Mouse (Mus musculus) intestine, embryonic 15.5 days (tissue): ENCODE results near the gene Gm10563. TPM values are rescaled to one million over a fixed set of nuclear protein-coding genes. Genes with fewer than 3 reads are reported as not detected.

Experiments
- ATAC-seq: fragments of 200-750 bp; cut with Nextera tagmentation; 2 replicates; pipeline ENCODE4 v1.8.0; 2017; ENCODE audit warnings: moderate TSS enrichment, moderate library complexity
- H3K27ac ChIP-seq: fragments of 300-500 bp; sonication (generic); 2 replicates; pipeline ENCODE4 v1.5.1; 2015; ENCODE audit warnings: mild to moderate bottlenecking, inconsistent platforms
- H3K27me3 ChIP-seq: fragments of 300-500 bp; sonication (generic); replicated peaks from 2 replicates; pipeline ENCODE4 v1.6.1; 2015; ENCODE audit warnings: inconsistent platforms
- H3K36me3 ChIP-seq: fragments of 300-500 bp; sonication (generic); 2 replicates; pipeline ENCODE4 v1.6.1; 2015; ENCODE audit warnings: inconsistent platforms
- H3K4me1 ChIP-seq: fragments of 300-500 bp; sonication (generic); replicated peaks from 2 replicates; pipeline ENCODE4 v1.6.1; 2015; ENCODE audit warnings: inconsistent platforms
- H3K4me2 ChIP-seq: fragments of 300-500 bp; sonication (generic); replicated peaks from 2 replicates; pipeline ENCODE4 v1.6.1; 2015; ENCODE audit warnings: mild to moderate bottlenecking, inconsistent platforms
- H3K4me3 ChIP-seq: fragments of 300-500 bp; sonication (generic); replicated peaks from 2 replicates; pipeline ENCODE4 v1.5.1; 2015; ENCODE audit warnings: inconsistent platforms
- H3K9ac ChIP-seq: fragments of 300-500 bp; sonication (generic); 2 replicates; pipeline ENCODE4 v1.6.1; 2015; ENCODE audit warnings: inconsistent platforms
- H3K9me3 ChIP-seq: fragments of 300-500 bp; sonication (generic); 2 replicates; pipeline ENCODE4 v1.6.1; 2016; ENCODE audit warnings: inconsistent platforms
- WGBS: fragments of 180-500 bp; shearing (Covaris S2); methylation state at CpG from one replicate; pipeline ENCODE4 v1.1.7; 2015; 5-methylcytosine and 5-hydroxymethylcytosine counted together
- polyA plus RNA-seq: library from polyadenylated mRNA; unstranded; fragments of >200 nt; fragmentation: Nextera tagmentation; extraction: Ambion mirVana; gene quantifications from 2 replicates; pipeline ENCODE4 v1.2.1, GENCODE M21; 2015

Gene Gm10563
- polyA plus RNA-seq, 1 experiment from 2014 or later: not detected

- Histone ChIP-seq H3K9me3 (no peaks in the 10 kb centered on the region), H3K4me1 (peaks cover 44% of the 10 kb centered on the region), H3K4me3 (peak overlapping the region; percentile 45; the same call in 1 of the 2 replicates), H3K27me3 (peaks cover 16% of the 10 kb centered on the region), H3K36me3 (peaks cover 36% of the 10 kb centered on the region), H3K4me2 (peak overlapping the region; percentile 89), H3K27ac (peak overlapping the region; percentile 41; the same call in 1 of the 2 replicates), H3K9ac (peak overlapping the region; percentile 5; the same call in 1 of the 2 replicates)
- 53% methylated on average over 15 of the region's 15 CpGs for WGBS
- peak; percentile 40 for ATAC-seq
These were observed 6.5 kb upstream of the Gm10563 start for GRCm38 (mm10) chr4:155651553-155652269.

DNA sequence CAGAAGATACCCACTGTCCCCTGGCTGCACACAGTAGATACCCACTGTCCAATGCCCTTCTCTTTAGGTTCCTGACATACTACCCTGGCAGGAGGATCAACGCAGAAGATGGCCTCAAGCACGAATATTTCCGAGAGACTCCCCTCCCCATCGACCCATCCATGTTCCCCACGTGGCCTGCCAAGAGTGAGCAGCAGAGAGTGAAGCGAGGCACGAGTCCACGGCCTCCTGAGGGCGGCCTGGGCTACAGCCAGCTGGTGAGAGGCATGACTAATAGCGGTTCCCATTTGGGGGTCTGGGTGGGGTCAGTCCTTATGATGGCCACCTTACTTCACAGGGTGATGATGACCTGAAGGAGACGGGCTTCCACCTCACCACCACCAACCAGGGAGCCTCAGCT is 4.1 kb upstream of the Gm10563 start:
- Histone ChIP-seq H3K36me3 (peaks cover 32% of the 10 kb centered on the region), H3K27me3 (peaks cover 12% of the 10 kb centered on the region), H3K4me2 (no peak overlapping the region), H3K9me3 (no peaks in the 10 kb centered on the region), H3K9ac (no peak overlapping the region), H3K4me3 (no peak overlapping the region), H3K27ac (no peak overlapping the region), H3K4me1 (peaks cover 32% of the 10 kb centered on the region)
- no peak for ATAC-seq
- whole genome bisulfite sequencing: 89% methylated on average over 11 of the region's 11 CpGs

GRCm38 (mm10) chr4:155645721-155646120 is 513 bp upstream of the Gm10563 start:
- no peak overlapping the region for H3K9ac ChIP-seq
- no peak overlapping the region for H3K4me3 ChIP-seq
- WGBS: 94% methylated on average over 5 of the region's 5 CpGs
- no peaks in the 10 kb centered on the region for H3K4me1 ChIP-seq
- no peak overlapping the region for H3K27ac ChIP-seq
- no peaks in the 10 kb centered on the region for H3K9me3 ChIP-seq
- no peak for ATAC-seq
- H3K27me3 ChIP-seq: no peaks in the 10 kb centered on the region
- H3K36me3 ChIP-seq: peaks cover 55% of the 10 kb centered on the region
- H3K4me2 ChIP-seq: no peak overlapping the region

GRCm38 (mm10) chr4:155643531-155643930 is 1.7 kb downstream of the Gm10563 start:
- Histone ChIP-seq H3K4me1 (no peaks in the 10 kb centered on the region), H3K4me2 (no peak overlapping the region), H3K9ac (no peak overlapping the region), H3K36me3 (peaks cover 50% of the 10 kb centered on the region), H3K27ac (no peak overlapping the region), H3K27me3 (no peaks in the 10 kb centered on the region), H3K9me3 (no peaks in the 10 kb centered on the region), H3K4me3 (no peak overlapping the region)
- 59% methylated on average over 1 of the region's 1 CpGs for WGBS
- peak; percentile 58 for ATAC-seq

DNA sequence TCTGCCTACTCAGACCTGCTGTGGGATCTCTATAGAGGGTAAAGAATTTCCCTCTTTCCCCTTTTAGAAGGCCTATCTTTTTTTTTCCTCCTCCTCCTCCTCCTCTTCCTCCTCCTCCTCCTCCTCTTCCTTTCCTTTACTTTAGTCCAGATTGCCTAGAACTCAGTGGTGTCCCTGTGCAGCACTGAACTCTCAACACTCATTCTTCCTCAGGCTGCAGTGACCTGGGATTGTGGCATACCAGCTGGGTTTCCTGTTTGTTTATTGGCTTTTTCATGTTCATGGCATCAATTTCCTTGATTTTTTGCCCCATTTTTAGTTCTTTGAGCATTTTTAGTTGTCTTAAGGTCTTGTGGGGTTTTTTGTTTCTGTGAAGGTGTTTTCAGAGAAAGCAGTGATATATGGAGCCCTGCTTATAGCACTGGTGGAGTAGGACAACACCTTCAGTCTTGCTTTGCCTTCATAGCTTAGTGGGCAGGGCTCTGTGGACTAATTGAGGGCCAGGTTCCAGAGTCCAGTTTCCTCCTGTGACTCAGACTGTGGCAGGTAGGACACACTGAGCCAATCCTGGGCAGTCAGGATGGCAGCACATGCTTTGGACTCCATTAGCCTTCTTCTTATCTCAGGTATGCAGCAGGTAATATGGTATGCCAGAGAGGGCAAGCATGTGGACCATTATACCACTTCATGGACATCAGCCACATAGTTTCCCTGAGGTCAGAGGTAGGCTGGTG is 9.3 kb downstream of the Gm10563 start:
- ATAC-seq: peak; percentile 96
- Histone ChIP-seq H3K27me3 (no peaks in the 10 kb centered on the region), H3K9me3 (no peaks in the 10 kb centered on the region), H3K36me3 (peaks cover 41% of the 10 kb centered on the region), H3K4me2 (no peak overlapping the region), H3K4me1 (no peaks in the 10 kb centered on the region), H3K27ac (peak overlapping the region; percentile 29), H3K9ac (no peak overlapping the region), H3K4me3 (no peak overlapping the region)

GRCm38 (mm10) chr4:155630267-155630666 is 14.9 kb downstream of the Gm10563 start:
- no peak overlapping the region for H3K9ac ChIP-seq
- H3K4me1 ChIP-seq: no peaks in the 10 kb centered on the region
- no peaks in the 10 kb centered on the region for H3K9me3 ChIP-seq
- H3K27me3 ChIP-seq: no peaks in the 10 kb centered on the region
- no peak overlapping the region for H3K4me2 ChIP-seq
- peaks cover 37% of the 10 kb centered on the region for H3K36me3 ChIP-seq
- no peak overlapping the region for H3K27ac ChIP-seq
- no peak for ATAC-seq
- 82% methylated on average over 6 of the region's 6 CpGs for WGBS
- H3K4me3 ChIP-seq: no peak overlapping the region

DNA sequence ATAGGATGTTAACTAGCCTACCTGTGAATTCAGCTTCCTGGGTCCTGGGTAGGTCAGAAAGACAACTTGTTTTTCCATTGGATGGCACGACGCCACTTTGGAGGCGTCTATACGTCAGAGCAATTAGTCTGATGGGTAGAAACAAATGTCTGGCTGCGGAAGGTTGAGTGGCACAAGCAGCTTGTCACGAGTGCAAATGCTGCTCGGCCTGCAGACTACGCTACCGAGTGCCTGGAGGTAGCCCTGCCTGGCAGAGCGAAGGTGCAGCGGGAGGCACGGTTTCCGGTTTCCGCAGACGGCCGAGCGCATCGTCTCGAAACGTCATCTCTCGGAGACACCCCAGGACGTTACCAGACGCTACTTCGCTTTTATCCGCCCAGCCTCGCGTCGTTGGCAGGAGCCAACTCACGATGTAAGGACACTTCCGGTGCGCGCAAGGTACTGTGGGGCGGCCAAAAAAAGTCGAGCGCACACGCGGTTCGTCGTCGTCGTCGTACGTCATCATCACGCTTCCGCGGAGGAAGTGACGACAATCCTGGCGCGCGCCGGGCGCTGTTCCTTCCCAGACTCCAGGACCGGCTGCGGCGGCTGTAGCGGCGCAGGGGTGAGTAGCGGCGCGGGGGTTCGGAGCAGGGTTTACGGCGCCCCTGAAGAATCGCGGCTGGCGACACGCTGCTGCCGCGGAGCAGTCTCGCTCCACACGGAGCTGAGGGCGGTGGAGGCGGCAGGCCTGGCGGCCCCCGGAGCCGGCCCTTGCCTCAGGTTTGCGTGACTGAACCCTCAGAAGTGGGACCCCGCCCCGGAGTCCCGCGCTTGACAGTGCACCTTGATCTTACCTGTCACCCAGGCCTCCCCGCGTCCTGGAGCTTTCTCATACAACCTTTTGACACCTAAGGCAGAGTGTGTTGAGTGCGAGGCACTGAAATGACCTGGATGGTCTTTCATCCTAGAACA is 20.6 kb downstream of the Gm10563 start, which contains the start of gene Cdk11b:
Gene Cdk11b, plus strand, starts transcription at position 517 of the 954 bp plus-strand sequence.
- ATAC-seq: peak; percentile 100
- under 1% methylated on average over 84 of the region's 84 CpGs for WGBS
- no peaks in the 10 kb centered on the region for H3K9me3 ChIP-seq

GRCm38 (mm10) chr4:155618321-155618720 is 26.9 kb downstream of the Gm10563 start:
- peaks cover 38% of the 10 kb centered on the region for H3K36me3 ChIP-seq
- H3K4me1 ChIP-seq: no peaks in the 10 kb centered on the region
- no peak overlapping the region for H3K27ac ChIP-seq
- no peak overlapping the region for H3K4me3 ChIP-seq
- H3K27me3 ChIP-seq: no peaks in the 10 kb centered on the region
- no peak overlapping the region for H3K9ac ChIP-seq
- 0 out of 2 replicates have a peak, but pooled peaks have one; percentile 23 for ATAC-seq
- H3K9me3 ChIP-seq: no peaks in the 10 kb centered on the region
- no peak overlapping the region for H3K4me2 ChIP-seq
- WGBS: 92% methylated on average over 5 of the region's 5 CpGs

More for the DNA sequence above, 20.6 kb downstream of the Gm10563 start, which contains the start of gene Cdk11b:
- Histone ChIP-seq H3K27ac (peak within 1 kb of the TSS; percentile 90), H3K9ac (peak within 1 kb of the TSS; percentile 85), H3K4me1 (peaks cover 3% of the 10 kb centered on the region; the same call in 1 of the 2 replicates), H3K36me3 (peaks cover 12% of the 10 kb centered on the region; the same call in 1 of the 2 replicates), H3K4me2 (peak within 1 kb of the TSS; percentile 63), H3K4me3 (peak within 1 kb of the TSS; percentile 100), H3K27me3 (no peaks in the 10 kb centered on the region)

DNA sequence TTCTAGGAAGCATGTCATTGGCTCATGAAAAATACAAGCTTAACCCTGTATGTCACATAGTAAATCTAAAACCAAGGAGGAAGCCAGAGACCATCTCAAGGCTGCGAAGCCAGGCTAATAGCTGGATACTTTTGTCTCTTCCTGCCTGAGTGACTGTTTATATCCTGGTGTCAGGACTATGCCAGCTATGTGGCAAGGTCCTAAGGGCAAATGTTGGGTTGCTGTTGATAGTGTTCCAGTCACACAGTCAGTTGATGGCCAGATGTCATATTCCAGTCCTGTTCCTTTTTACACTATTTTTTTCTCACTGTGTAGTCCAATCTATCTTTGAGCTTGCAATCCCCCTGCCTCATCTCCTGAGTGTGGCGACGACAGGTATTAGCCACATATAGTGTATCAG is 31.9 kb downstream of the Gm10563 start:
- ATAC-seq: no peak
- Histone ChIP-seq H3K27ac (no peak overlapping the region), H3K27me3 (no peaks in the 10 kb centered on the region), H3K9ac (no peak overlapping the region), H3K36me3 (peaks cover 38% of the 10 kb centered on the region), H3K4me2 (no peak overlapping the region), H3K4me1 (no peaks in the 10 kb centered on the region), H3K4me3 (no peak overlapping the region), H3K9me3 (no peaks in the 10 kb centered on the region)
- WGBS: 94% methylated on average over 3 of the region's 3 CpGs

- Histone ChIP-seq H3K4me3 (no peak overlapping the region), H3K4me1 (no peaks in the 10 kb centered on the region), H3K36me3 (peaks cover 31% of the 10 kb centered on the region), H3K27ac (0 out of 2 replicates have a peak overlapping the region, but pooled peaks have one; percentile 17), H3K9ac (no peak overlapping the region), H3K27me3 (no peaks in the 10 kb centered on the region), H3K4me2 (no peak overlapping the region), H3K9me3 (no peaks in the 10 kb centered on the region)
- 91% methylated on average over 3 of the region's 3 CpGs for WGBS
- peak; percentile 73 for ATAC-seq
These were observed 33.3 kb downstream of the Gm10563 start for GRCm38 (mm10) chr4:155611860-155612259.

- no peak overlapping the region for H3K9ac ChIP-seq
- no peaks in the 10 kb centered on the region for H3K4me1 ChIP-seq
- H3K36me3 ChIP-seq: peaks cover 15% of the 10 kb centered on the region; the same call in 1 of the 2 replicates
- H3K9me3 ChIP-seq: no peaks in the 10 kb centered on the region
- no peaks in the 10 kb centered on the region for H3K27me3 ChIP-seq
- no peak overlapping the region for H3K4me2 ChIP-seq
- H3K27ac ChIP-seq: no peak overlapping the region
- no peak overlapping the region for H3K4me3 ChIP-seq
- WGBS: 54% methylated on average over 2 of the region's 2 CpGs
- no peak for ATAC-seq
These were observed 38.4 kb downstream of the Gm10563 start for GRCm38 (mm10) chr4:155606825-155607224.
